Comparison of ENCODE assay signal across 26 mouse cellular contexts in genomic region chr7:72493292-72493691, GRCm38 (mm10).
A peak's percentile ranks its signal among the peaks of the same experiment; 100 is the strongest.
DNase-seq lines count a peak whose midpoint lies in the region; ATAC-seq and TF ChIP-seq lines count a peak whose summit lies in the region.
"Had no signal": no experiment of that assay in that cellular context is flagged by ENCODE, and none has a peak within 500 bp of the region (broad histone marks: within the 10 kb centered on the region; RNA-seq: fewer than 3 reads in every experiment).

No protein-coding gene starts in this region.

- no peak overlapping the region for H3K9ac ChIP-seq in CH12.LX (ENCODE audit: insufficient read depth, low read depth)
- no peak overlapping the region for H3K9ac ChIP-seq in intestine, postnatal 0 days (ENCODE audit: low read depth, low read length)
- H3K9ac ChIP-seq in stomach, embryonic 16.5 days (ENCODE audit: low read length), result no peak overlapping the region
- no peak overlapping the region for H3K9ac ChIP-seq in kidney, embryonic 14.5 days (ENCODE audit: low read depth, low read length)
- H3K9ac ChIP-seq: embryonic facial prominence, embryonic 15.5 days; forebrain, embryonic 12.5 days; forebrain, postnatal 0 days; kidney, embryonic 15.5 days; liver, embryonic 13.5 days had no signal

- peaks cover 8 to 68% of the 10 kb centered on the region in 2 experiments; a peak in 3 of 4 replicates for H3K4me1 ChIP-seq in CH12.LX (ENCODE audit: control insufficient read depth in 1 of 2, insufficient read depth in 2 of 2)
- H3K4me1 ChIP-seq in intestine, postnatal 0 days (replicated peaks; ENCODE audit: control insufficient read depth, insufficient read depth, low read length), result no peaks in the 10 kb centered on the region
- H3K4me1 ChIP-seq in stomach, embryonic 16.5 days (ENCODE audit: control insufficient read depth, insufficient read depth, low read length), result peaks cover 10% of the 10 kb centered on the region
- no peaks in the 10 kb centered on the region for H3K4me1 ChIP-seq in kidney, embryonic 14.5 days (ENCODE audit: control insufficient read depth, insufficient read depth, low read length)
- H3K4me1 ChIP-seq in hindbrain, embryonic 10.5 days (replicated peaks), result 0 out of 2 replicates have a peak, but pooled peaks cover 4% of the 10 kb centered on the region
- H3K4me1 ChIP-seq: embryonic facial prominence, embryonic 15.5 days; kidney, embryonic 15.5 days; liver, embryonic 13.5 days had no signal

- no peaks in the 10 kb centered on the region for H3K36me3 ChIP-seq in CH12.LX (replicated peaks in 1 of 2; ENCODE audit: control insufficient read depth in 1 of 2, insufficient read depth in 1 of 2, low read length in 1 of 2)
- no peaks in the 10 kb centered on the region for H3K36me3 ChIP-seq in intestine, postnatal 0 days (ENCODE audit: control insufficient read depth, insufficient read depth)
- H3K36me3 ChIP-seq in stomach, embryonic 16.5 days (ENCODE audit: control insufficient read depth, insufficient read depth, low read length), result no peaks in the 10 kb centered on the region
- no peaks in the 10 kb centered on the region for H3K36me3 ChIP-seq in kidney, embryonic 14.5 days (ENCODE audit: control insufficient read depth, insufficient read depth, low read length)
- H3K36me3 ChIP-seq in hindbrain, embryonic 10.5 days, result no peaks in the 10 kb centered on the region
- H3K36me3 ChIP-seq: embryonic facial prominence, embryonic 10.5 days; embryonic facial prominence, embryonic 15.5 days; forebrain, embryonic 12.5 days; G1E; kidney, embryonic 15.5 days; liver, embryonic 13.5 days had no signal

- peak; percentile 33; the same call in 1 of the 2 replicates for ATAC-seq in intestine, postnatal 0 days
- peak; percentile 92 for ATAC-seq in stomach, embryonic 16.5 days (ENCODE audit: insufficient read depth, low FRiP score)
- ATAC-seq in kidney, embryonic 14.5 days (ENCODE audit: low FRiP score, low TSS enrichment), result no peak
- ATAC-seq: forebrain, postnatal 0 days; hindbrain, embryonic 16.5 days had no signal

- DNase-seq in 3134 (ENCODE audit: extremely low read depth, insufficient read length, low spot score), result peak; percentile 22
- DNase-seq in CH12.LX (ENCODE audit: extremely low read depth), result peak; percentile 92
- DNase-seq in hindbrain, embryonic 10.5 days (ENCODE audit: low spot score), result no peak
- DNase-seq: cerebellum, adult 8-10 months; cerebellum, postnatal 25 days; forebrain, postnatal 0 days; heart, postnatal 14 days; kidney, adult 11 months; kidney, postnatal 25 days; liver, embryonic 13.5 days; lung, adult 2 months; lung, postnatal 10 days; midbrain, embryonic 14.5 days; retina, postnatal 1 day; right cerebral cortex, postnatal 14 days had no signal

- no peaks in the 10 kb centered on the region for H3K27me3 ChIP-seq in CH12.LX (replicated peaks)
- H3K27me3 ChIP-seq in intestine, postnatal 0 days (replicated peaks; ENCODE audit: control insufficient read depth, insufficient read depth, low read length), result no peaks in the 10 kb centered on the region
- no peaks in the 10 kb centered on the region for H3K27me3 ChIP-seq in stomach, embryonic 16.5 days (ENCODE audit: control insufficient read depth, insufficient read depth, low read length)
- no peaks in the 10 kb centered on the region for H3K27me3 ChIP-seq in kidney, embryonic 14.5 days (ENCODE audit: control insufficient read depth, insufficient read depth, low read length)
- H3K27me3 ChIP-seq in hindbrain, embryonic 10.5 days (ENCODE audit: insufficient read depth, poor library complexity, severe bottlenecking), result no peaks in the 10 kb centered on the region
- H3K27me3 ChIP-seq: embryonic facial prominence, embryonic 15.5 days; forebrain, embryonic 12.5 days; kidney, embryonic 15.5 days; liver, embryonic 13.5 days had no signal

- dilution Hi-C loops in CH12.LX (cut with MboI; ENCODE audit: extremely low pct_ligation_motif_present, extremely low pct_unique_long_range_greater_than_20kb, low sequenced_read_pairs), result no loop called here

- TF ChIP-seq EP300 in CH12.LX (IDR thresholded peaks at IDR 0.05; ENCODE audit: low read length), result peak; percentile 48; the same call in 1 of the 2 replicates

- no peak for TF ChIP-seq CTCF in CH12.LX (conservative IDR thresholded peaks at IDR 0.05 in 1 of 2, IDR thresholded peaks at IDR 0.05 in 1 of 2; ENCODE audit: low read depth in 2 of 2, low read length in 2 of 2)
- TF ChIP-seq CTCF in intestine, postnatal 0 days (IDR thresholded peaks at IDR 0.05; ENCODE audit: low read depth), result no peak

- TF ChIP-seq POLR2A in CH12.LX (IDR thresholded peaks at IDR 0.05; ENCODE audit: low read depth, low read length), result no peak

- no peaks in the 10 kb centered on the region for H3K79me2 ChIP-seq in CH12.LX (replicated peaks; ENCODE audit: control insufficient read depth, extremely low read depth, insufficient read depth, poor library complexity, severe bottlenecking)

- H3K4me3 ChIP-seq in CH12.LX (replicated peaks in 1 of 3; ENCODE audit: low read depth in 2 of 3, low read length in 2 of 3, poor library complexity in 1 of 3), result no peak overlapping the region
- no peak overlapping the region for H3K4me3 ChIP-seq in intestine, postnatal 0 days (ENCODE audit: low read depth, low read length)
- no peak overlapping the region for H3K4me3 ChIP-seq in stomach, embryonic 16.5 days (replicated peaks; ENCODE audit: low read length)
- H3K4me3 ChIP-seq in kidney, embryonic 14.5 days (ENCODE audit: low read length), result no peak overlapping the region
- H3K4me3 ChIP-seq in hindbrain, embryonic 10.5 days, result no peak overlapping the region
- H3K4me3 ChIP-seq: embryonic facial prominence, embryonic 10.5 days; embryonic facial prominence, embryonic 15.5 days; forebrain, embryonic 12.5 days; kidney, embryonic 15.5 days; left cerebral cortex, adult 2 months; liver, embryonic 13.5 days had no signal

- no peaks in the 10 kb centered on the region for H3K9me3 ChIP-seq in CH12.LX (replicated peaks; ENCODE audit: low read length)
- no peaks in the 10 kb centered on the region for H3K9me3 ChIP-seq in intestine, postnatal 0 days (ENCODE audit: control insufficient read depth)
- H3K9me3 ChIP-seq in stomach, embryonic 16.5 days (replicated peaks; ENCODE audit: control insufficient read depth, low read length), result no peaks in the 10 kb centered on the region
- H3K9me3 ChIP-seq in kidney, embryonic 14.5 days (ENCODE audit: control insufficient read depth, low read length), result no peaks in the 10 kb centered on the region
- no peaks in the 10 kb centered on the region for H3K9me3 ChIP-seq in hindbrain, embryonic 10.5 days
- H3K9me3 ChIP-seq: embryonic facial prominence, embryonic 10.5 days; embryonic facial prominence, embryonic 15.5 days; forebrain, embryonic 12.5 days; kidney, embryonic 15.5 days; liver, embryonic 13.5 days had no signal

- no peak overlapping the region for H3K27ac ChIP-seq in CH12.LX (ENCODE audit: insufficient read depth, low read depth)
- no peak overlapping the region for H3K27ac ChIP-seq in intestine, postnatal 0 days (ENCODE audit: low read depth, low read length)
- H3K27ac ChIP-seq in stomach, embryonic 16.5 days (ENCODE audit: low read length), result peak overlapping the region; percentile 58; the same call in 1 of the 2 replicates
- H3K27ac ChIP-seq in kidney, embryonic 14.5 days (ENCODE audit: low read depth, low read length), result no peak overlapping the region
- no peak overlapping the region for H3K27ac ChIP-seq in hindbrain, embryonic 10.5 days
- H3K27ac ChIP-seq: embryonic facial prominence, embryonic 10.5 days; embryonic facial prominence, embryonic 15.5 days; forebrain, embryonic 12.5 days; kidney, embryonic 15.5 days; left cerebral cortex, adult 2 months; liver, embryonic 13.5 days; macrophage had no signal

- TF ChIP-seq RAD21 in CH12.LX (IDR thresholded peaks at IDR 0.05; ENCODE audit: low read depth, low read length), result no peak; the same call in 1 of the 2 replicates

- no peak overlapping the region for H3K4me2 ChIP-seq in CH12.LX (ENCODE audit: insufficient read depth, low read depth, poor library complexity, severe bottlenecking)
- H3K4me2 ChIP-seq in intestine, postnatal 0 days (replicated peaks; ENCODE audit: low read depth), result no peak overlapping the region
- no peak overlapping the region for H3K4me2 ChIP-seq in stomach, embryonic 16.5 days (ENCODE audit: low read depth, low read length)
- H3K4me2 ChIP-seq in kidney, embryonic 14.5 days (replicated peaks; ENCODE audit: low read depth, low read length), result no peak overlapping the region
- H3K4me2 ChIP-seq: embryonic facial prominence, embryonic 15.5 days; forebrain, embryonic 12.5 days; kidney, embryonic 15.5 days; liver, embryonic 13.5 days had no signal

- in situ Hi-C loops in CH12.LX (cut with MboI; ENCODE audit: low pct_ligation_motif_present, low pct_unique_long_range_greater_than_20kb, low sequenced_read_pairs), result loop anchor here (10.0 kb wide), 1 partner anchor 78 kb away; no protein-coding TSS in a partner anchor

TF ChIP-seq in CH12.LX, 34 proteins besides CTCF, POLR2A, EP300 and RAD21:
- no peak for TF ChIP-seq E2F4 (IDR thresholded peaks at IDR 0.05; ENCODE audit: insufficient replicate concordance, low read depth, low read length)
- no peak for TF ChIP-seq SIN3A (IDR thresholded peaks at IDR 0.05; ENCODE audit: low read length)
- 0 out of 2 replicates have a peak, but pooled peaks have one; percentile 23 for TF ChIP-seq TCF12 (IDR thresholded peaks at IDR 0.05; ENCODE audit: low read depth, low read length)
TF ChIP-seq in CH12.LX: peak in this region for 1.
